Mouse (Mus musculus) CD4-positive, CD25-positive, alpha-beta regulatory T cell, adult 2 months (primary cell): ENCODE measurements around the gene Ung.

Experiments used
- DNase-seq: peaks from one replicate; pipeline ENCODE4 v3.0.0-alpha.2; 2012; ENCODE audit warnings: low read depth, low spot score

Gene Ung

DNA sequence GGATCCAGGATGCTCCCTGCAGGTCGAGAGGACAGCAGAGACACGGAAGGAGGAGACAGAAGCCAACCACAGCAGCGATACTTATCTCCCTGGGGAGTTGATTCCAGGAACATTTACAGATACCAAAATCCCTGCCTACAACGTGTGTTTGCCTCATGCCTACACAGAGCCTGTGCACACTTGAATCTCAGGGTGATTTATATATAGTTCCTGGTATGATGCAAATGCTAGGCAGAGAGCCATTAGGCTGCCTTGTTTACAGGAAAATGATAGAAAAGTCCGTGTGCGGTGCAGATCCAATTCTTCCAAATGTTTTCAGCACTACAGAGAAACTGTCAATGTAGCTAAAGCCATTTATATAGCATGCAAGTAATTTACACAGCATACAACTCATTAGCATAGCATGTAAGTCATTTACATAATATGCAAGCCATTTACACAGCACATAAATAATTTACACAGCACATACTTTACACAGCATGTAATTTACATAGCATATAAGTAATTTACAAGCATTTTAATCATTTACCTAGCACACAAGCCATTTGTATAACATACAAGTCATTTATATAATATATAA is 33.0 kb downstream of the Ung start:
- no peak for DNase-seq

- no peak for DNase-seq
Measured at GRCm38 (mm10) chr5:114170345-114170744, 40.2 kb downstream of the Ung start.

DNA sequence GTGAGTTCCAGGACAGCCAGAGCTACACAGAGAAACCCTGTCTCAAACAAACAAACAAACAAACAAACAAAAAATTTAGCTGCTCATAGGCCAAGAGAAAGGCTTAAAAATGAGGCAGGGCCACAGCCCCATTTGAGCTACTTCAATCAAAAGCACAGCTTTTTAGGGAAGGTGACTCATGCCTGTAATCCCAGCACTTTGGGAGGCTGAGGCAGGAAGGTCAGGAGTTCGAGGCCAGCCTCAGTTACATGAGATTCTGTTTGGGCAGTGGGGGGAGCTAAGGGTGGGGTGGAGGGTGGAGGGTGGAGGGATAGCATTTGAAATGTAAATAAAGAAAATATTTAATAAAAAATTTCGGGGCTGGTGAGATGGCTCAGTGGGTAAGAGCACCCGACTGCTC is 42.8 kb downstream of the Ung start:
- DNase-seq, result peak; percentile 30

GRCm38 (mm10) chr5:114173458-114173857 is 43.3 kb downstream of the Ung start:
- no peak for DNase-seq

- no peak for DNase-seq
Measured at GRCm38 (mm10) chr5:114173877-114174581, 43.8 kb downstream of the Ung start.

- peak; percentile 47 for DNase-seq
Measured at GRCm38 (mm10) chr5:114174639-114175038, 44.5 kb downstream of the Ung start.

DNA sequence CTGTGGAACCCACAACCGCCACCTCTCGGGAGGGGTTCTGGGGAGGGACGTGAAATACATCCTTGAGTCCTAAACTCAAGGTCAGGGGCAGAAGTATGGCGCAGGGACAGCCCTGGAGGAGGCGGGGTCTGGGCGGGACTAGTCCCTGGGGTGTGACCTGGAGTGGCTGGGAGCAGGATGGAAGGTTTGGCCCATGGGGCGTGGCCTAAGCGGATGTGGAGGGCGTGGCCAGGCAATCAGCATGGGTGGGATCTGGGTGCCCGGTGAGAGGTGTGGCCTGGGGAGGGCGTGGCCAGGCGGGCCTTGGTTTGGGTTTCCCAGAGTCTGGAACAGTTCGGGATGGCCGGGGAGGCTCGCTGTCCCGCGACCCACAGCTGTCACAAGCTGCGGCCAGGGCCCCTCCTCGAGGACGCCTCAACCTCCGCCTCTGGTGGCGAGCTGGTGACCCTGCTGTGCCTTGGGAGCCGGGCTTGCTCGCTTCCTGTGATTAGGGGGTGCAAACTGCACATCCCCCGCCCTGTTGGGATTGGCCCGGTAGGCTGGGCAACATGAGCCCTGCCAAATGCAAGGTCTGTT is 45.5 kb downstream of the Ung start:
- DNase-seq, result peak; percentile 75

DNA sequence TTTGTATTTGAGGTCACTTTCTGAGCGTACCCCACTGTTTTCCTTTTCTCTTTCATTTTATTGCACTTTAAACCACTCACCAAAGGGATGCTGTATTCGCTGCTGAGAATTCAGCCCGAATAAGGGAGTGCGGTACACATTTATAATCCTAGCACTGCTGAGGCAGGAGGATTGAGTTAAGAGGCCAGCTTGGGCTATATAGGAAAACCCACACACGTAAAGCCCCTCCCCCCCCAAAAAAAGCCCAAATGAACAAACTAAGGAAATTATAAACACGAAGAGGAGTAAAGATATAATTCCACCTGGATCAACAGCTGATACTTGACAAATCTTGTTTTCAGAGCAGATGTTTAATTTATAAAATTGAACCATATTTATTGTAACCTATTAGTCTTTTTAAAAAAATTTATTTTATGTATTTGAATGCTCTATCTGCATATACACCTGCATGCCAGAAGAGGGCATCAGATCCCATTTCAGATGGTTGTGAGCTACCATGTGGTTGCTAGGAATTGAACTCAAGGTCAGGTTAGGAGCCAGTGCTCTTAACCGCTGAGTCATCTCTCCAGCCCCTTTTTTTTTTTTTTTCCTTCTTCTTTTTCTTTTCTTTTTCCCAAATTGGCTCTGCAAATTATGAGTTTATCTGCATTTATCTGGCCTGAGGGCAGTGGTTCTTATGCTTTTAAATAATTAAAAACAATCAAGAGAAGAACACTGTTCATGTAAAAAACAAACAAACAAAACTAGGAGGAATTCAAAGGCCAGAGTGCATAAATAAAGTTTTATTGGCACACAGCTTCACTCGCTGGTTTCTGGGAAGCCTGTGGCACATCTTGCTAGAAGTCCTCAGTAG is 46.6 kb downstream of the Ung start:
- DNase-seq, result no peak

GRCm38 (mm10) chr5:114177966-114178719 is 48.0 kb downstream of the Ung start:
- no peak for DNase-seq

DNA sequence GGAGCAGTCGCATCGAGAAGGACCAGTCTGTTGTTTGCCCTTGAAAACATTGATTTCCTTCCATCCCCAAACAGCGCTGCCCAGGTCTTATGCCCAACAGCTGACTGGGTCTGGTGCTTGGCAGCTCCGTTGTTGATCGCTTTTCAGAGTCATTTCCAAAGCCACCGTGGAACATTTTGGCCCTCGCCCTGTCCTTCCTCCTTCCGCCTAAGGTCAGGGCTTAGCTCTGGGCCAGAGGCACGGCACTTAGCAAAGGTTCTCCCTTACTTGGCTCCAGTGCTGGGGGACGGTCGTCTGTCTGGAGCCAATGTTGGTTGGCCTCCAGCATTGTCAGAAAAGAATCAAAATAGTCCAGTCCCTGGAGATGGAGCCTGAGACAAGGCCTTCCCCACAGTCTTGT is 49.4 kb downstream of the Ung start:
- no peak for DNase-seq

DNA sequence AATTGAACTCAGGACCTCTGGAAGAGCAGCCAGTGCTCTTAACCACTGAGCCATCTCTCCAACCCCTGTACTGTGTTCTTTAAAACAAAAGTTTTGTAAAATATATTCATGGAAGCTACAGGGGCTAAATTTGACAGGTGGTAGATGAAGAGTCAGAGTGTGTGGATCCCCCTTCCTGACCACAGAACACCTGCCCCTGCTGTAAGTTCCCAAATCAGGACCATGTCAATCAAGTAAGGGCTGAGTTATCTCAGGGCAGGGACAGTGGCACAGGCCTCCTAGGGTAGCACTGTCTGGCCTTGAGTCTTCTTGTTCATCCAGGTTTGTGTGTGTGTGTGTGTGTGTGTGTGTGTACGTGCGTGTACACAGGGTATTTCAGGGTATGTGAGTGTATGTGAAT is 53.3 kb downstream of the Ung start:
- DNase-seq, result no peak

GRCm38 (mm10) chr5:114187108-114187507 is 56.9 kb downstream of the Ung start:
- DNase-seq, result no peak
